Mouse (Mus musculus) adrenal gland, adult 18-20 months (tissue): ENCODE measurements at regions not wholly inside any gene's neighbourhood (a gene's known extent, or its start where the extent isn't known, plus 50 kb on each side); places are given as distances from the start of the nearest gene placed in this dataset.
"Not testable (repeated sequence)": the region's sequence is repeated elsewhere in the genome, so short reads cannot be mapped to it uniquely, and the experiment has no call there.

Experiments used
- DNase-seq, 2 experiments: peaks; one replicate each; pipeline ENCODE4 v3.0.0; 2021 to 2022; ENCODE audit warnings: low spot score in 2 of 2

- no peak for DNase-seq
These were observed 278.9 kb upstream of the Gm21293 start for GRCm38 (mm10) chr10:103863909-103864308.

- no peak for DNase-seq
These were observed 232.7 kb upstream of the Gm21293 start for GRCm38 (mm10) chr10:103910098-103910497.

GRCm38 (mm10) chr10:103958183-103958582 lies 184.6 kb upstream of the Gm21293 start:
- no peak for DNase-seq

GRCm38 (mm10) chr10:103976059-103976458 lies 166.7 kb upstream of the Gm21293 start:
- DNase-seq = no peak

- DNase-seq = no peak
These were observed 158.4 kb upstream of the Gm21293 start for GRCm38 (mm10) chr10:103984287-103984956.

- no peak for DNase-seq
These were observed 123.2 kb upstream of the Gm21293 start for GRCm38 (mm10) chr10:104019540-104019939.

GRCm38 (mm10) chr10:104021593-104021992 lies 121.2 kb upstream of the Gm21293 start:
- DNase-seq = no peak

GRCm38 (mm10) chr10:104028162-104028561 lies 114.6 kb upstream of the Gm21293 start:
- DNase-seq = no peak

GRCm38 (mm10) chr10:104032771-104033170 lies 110.0 kb upstream of the Gm21293 start:
- no peak for DNase-seq

- not testable (repeated sequence) for DNase-seq
These were observed 100.9 kb upstream of the Gm21293 start for GRCm38 (mm10) chr10:104041729-104042386.

GRCm38 (mm10) chr10:104042387-104042775 lies 100.4 kb upstream of the Gm21293 start:
- DNase-seq = no peak

GRCm38 (mm10) chr10:104043569-104043968 lies 99.2 kb upstream of the Gm21293 start:
- DNase-seq = no peak
